Mouse (Mus musculus) adipose tissue, adult 10 weeks (tissue): ENCODE results near the gene Mindy2. TPM values are rescaled to one million over a fixed set of nuclear protein-coding genes. Genes with fewer than 3 reads are reported as not detected.

Experiments used
- polyA plus RNA-seq: library from polyadenylated mRNA; stranded (reverse); fragments of 350-450 nt; fragmentation: Illumina TruSeq; extraction: RNeasy Lipid Tissue Mini Kit (QIAGEN cat#74804); gene quantifications from one replicate; pipeline ENCODE4 v1.2.3, GENCODE M21; 2014; ENCODE audit warnings: low read depth, low replicate concordance

Gene Mindy2
- 14.6 TPM for polyA plus RNA-seq

GRCm38 (mm10) chr9:70657013-70657967, at the start of gene Mindy2:
Mindy2 (minus strand) TSS chr9:70657174.

DNA sequence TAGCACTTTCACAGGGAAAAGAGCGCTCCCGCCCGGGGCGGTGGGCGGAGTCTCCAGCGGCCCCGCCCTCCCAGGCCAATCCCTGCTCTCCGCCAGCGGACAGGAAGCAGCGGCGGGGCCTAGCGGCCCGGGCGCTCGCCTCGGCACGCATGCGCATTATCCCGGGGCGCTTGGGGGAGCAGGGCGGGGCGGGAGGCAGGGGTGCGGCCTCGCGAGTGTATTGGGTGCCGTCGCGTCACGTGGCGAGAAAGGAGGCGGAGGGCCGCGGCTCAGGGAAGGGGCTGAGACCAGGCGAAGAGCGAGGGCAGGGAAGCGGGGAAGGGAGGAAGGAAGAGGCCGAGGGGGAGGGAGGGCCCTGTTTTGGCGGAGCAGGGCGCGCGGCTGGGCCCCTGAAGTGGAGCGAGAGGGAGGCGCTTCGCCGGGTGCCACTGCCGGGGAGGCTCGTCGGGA, 21.7 kb upstream of the Mindy2 start, which contains the start of gene Adam10:
Gene Adam10, plus strand, starts transcription at position 316 of the 450 bp plus-strand sequence.

GRCm38 (mm10) chr9:70656130-70657007, 605 bp downstream of the Mindy2 start, which contains the start of gene Gm10642:
Gm10642 (plus strand) TSS chr9:70656251.

Other genes starting within 250 kb of the Mindy2 start
- gene Ccnb2, start 235.6 kb downstream of the Mindy2 start, polyA plus RNA-seq: 6.4 TPM
- 19.6 TPM for gene Rnf111, start 153.4 kb downstream of the Mindy2 start, polyA plus RNA-seq
- gene Sltm, start 114.4 kb downstream of the Mindy2 start, polyA plus RNA-seq: 32.2 TPM
- 1.1 TPM for gene Gm10642, start 923 bp downstream of the Mindy2 start, polyA plus RNA-seq
- 70.7 TPM for gene Adam10, start 21.8 kb upstream of the Mindy2 start, polyA plus RNA-seq